Mouse (Mus musculus) lung, postnatal 0 days (tissue): ENCODE results near the gene Ncapg2.

Source experiments
- CTCF ChIP-seq: IDR thresholded peaks from 2 replicates; pipeline ENCODE4 v1.5.1; 2016; ENCODE audit warnings: antibody characterized with exemption, mild to moderate bottlenecking
- EP300 ChIP-seq: IDR thresholded peaks from 2 replicates; pipeline ENCODE4 v1.6.1; 2016; ENCODE audit warnings: antibody characterized with exemption, mild to moderate bottlenecking, control low read depth

GRCm38 (mm10) chr12:116490575-116491356 lies 85.6 kb downstream of the Ncapg2 start:
- TF ChIP-seq CTCF (no peak), EP300 (no peak)
